Mouse (Mus musculus): ENCODE data around the gene Ptpn14. TPM values are rescaled to one million over a fixed set of nuclear protein-coding genes. Genes with fewer than 3 reads are reported as not detected.

Ptpn14 gene
- total RNA-seq, 2 experiments from 2014 or later = 13.0 to 20.5 TPM

GRCm38 (mm10) chr1:189770516-189770915, 42.4 kb downstream of the Ptpn14 start:
- DNase-seq = no peak

DNA sequence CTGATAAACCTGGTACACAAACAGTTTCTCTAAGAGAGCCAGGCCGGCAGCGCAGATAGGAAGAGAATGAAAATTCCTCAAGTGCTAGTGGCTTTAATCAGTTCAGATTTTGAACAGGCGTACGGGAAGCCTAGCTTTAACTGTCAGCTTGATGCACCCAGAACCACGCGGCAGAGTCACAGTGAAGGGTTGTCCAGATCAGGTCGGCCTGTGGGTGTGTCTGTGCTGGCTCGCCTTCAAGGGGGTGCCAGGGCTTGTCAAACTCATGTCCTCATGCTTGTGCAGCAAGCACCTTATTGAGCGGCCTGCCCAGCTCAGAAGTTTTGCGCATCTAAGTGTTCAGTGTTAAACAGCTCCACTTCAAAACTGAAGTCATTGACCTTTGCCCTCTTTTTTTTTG, 44.6 kb downstream of the Ptpn14 start:
- no peak for DNase-seq

- DNase-seq = no peak
Measured at GRCm38 (mm10) chr1:189774778-189775177, 46.7 kb downstream of the Ptpn14 start.

- DNase-seq = no peak
Measured at GRCm38 (mm10) chr1:189777207-189777606, 49.1 kb downstream of the Ptpn14 start.

DNA sequence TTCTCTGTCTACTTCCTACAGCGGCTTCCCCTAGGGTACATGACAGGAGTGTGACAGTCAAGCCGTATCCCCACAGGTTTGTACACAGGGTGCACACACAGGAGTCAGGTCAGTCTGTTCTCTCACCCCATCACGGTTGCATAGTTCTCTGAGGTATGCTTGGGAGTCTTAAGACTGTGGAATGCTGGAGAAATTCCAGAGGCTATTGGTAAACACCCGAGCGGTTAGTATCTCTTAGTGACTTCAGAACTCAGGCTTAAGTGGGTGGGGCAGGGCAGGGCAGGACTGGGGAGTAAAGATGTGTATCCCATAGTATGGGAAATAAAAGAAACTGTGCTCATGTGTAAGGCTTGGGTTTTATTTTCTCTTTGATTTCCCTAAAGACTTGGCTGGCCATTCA, 50.3 kb downstream of the Ptpn14 start:
- DNase-seq = no peak

GRCm38 (mm10) chr1:189779226-189779625, 51.2 kb downstream of the Ptpn14 start:
- DNase-seq = no peak

DNA sequence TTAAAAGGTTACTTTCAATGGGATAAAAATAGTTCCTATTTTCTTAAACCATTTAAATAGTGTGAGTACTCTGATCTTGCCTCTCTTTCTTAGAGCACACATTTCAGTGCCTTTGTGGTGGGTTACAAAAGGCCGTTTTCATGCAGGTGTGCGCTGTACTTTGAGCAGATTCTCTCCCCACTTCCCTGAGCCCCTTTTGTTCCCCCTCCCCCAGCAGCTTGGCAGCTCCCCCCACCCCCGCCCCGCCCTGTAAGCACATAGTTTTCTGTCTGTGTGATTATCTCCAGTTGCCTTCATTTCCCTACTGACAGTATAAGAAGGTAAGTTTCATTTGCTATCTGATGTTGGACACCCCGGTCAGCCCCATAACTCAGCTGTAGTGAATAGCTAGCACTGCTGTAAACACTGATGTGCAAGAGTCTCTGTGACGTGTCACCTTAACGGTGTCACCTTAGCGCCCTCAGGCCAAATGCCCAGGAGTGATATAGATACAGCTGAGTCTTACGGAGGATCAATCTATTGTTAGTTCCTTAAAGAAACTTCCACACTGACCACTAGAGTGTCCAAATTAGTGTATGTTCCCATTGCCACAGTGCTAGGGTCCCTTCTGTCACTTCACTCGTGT, 53.8 kb downstream of the Ptpn14 start:
- DNase-seq = no peak

GRCm38 (mm10) chr1:189782709-189783108, 54.6 kb downstream of the Ptpn14 start:
- no peak for DNase-seq

DNA sequence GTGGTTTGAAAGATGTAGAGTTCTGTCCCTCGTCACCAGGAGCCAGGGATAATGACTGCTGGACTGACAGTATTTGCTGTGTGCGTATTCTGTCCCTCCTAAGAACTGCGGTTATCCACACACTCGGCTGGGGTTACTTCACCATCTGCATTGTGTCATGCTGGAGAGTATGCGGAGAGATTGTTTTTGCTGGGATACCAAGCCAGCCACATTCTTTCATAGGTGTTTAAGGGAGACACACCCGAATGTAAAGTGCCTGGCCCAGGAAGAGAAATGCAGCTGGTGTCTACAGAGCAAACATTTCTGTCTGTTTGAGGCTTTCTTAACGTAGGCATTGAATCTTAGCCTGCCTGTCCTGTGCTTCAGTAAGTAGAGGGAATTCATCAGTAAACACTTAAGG, 56.4 kb downstream of the Ptpn14 start:
- no peak for DNase-seq

- no peak for DNase-seq
Measured at GRCm38 (mm10) chr1:189786707-189787485, 58.8 kb downstream of the Ptpn14 start.

- no peak for DNase-seq
Measured at GRCm38 (mm10) chr1:189789545-189789944, 61.5 kb downstream of the Ptpn14 start.

DNA sequence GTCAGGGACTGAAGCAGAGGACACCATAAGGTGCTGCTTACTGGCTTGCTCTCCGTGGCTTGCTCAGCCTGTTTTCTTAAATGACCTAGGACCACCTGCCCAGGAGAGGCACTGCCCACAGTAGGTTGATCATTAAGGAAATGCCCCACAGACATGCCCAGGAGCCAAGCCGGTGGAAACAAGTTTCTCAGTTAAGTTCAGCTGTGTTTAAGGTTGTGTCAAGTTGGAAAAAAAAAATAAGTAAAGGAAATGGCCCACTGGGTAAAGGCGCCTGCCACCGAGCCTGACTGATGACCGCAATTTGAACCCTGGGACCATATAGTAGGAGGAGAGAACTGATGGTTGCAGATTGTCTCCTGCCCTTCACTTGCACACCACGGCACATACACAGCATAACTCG, 62.6 kb downstream of the Ptpn14 start:
- DNase-seq = no peak

- DNase-seq = no peak
Measured at GRCm38 (mm10) chr1:189791534-189792217, 63.6 kb downstream of the Ptpn14 start.

- no peak for DNase-seq
Measured at GRCm38 (mm10) chr1:189792560-189793195, 64.6 kb downstream of the Ptpn14 start.

GRCm38 (mm10) chr1:189798949-189799348, 70.9 kb downstream of the Ptpn14 start:
- DNase-seq = no peak

DNA sequence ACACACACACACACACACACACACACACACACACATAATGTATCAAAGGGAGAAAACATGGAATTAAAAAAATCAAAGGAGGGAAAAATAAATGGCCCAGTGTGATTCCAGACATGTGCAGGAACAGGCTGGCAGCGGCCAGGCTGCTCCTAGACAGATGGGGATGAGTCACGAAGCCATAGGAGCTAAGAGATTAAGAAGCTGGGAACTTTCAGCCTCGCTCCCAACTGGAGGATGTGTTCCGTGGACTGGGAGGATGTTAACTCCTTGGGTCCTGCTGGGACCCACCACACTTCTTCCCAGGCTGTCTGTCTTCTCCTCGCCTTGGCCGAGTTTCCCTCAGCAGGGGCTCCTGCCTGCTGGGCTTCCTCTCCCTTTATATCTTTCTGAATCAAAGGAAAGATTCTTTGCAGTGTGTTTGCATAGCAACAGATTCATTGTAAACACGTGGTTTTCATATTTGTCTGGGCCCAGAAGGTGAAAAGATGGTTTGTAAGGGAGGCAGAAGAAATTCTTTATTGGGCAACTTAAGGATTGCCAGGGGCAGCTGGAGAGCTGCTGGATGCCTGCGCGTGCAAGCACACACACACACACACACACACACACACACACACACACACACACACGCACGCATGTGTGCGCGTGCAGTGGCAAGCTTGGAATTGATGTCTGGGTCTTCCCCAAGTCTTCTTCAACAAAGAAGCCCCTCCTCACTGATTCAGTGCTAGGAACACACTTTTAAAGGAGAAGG, 72.3 kb downstream of the Ptpn14 start:
- DNase-seq = no peak

DNA sequence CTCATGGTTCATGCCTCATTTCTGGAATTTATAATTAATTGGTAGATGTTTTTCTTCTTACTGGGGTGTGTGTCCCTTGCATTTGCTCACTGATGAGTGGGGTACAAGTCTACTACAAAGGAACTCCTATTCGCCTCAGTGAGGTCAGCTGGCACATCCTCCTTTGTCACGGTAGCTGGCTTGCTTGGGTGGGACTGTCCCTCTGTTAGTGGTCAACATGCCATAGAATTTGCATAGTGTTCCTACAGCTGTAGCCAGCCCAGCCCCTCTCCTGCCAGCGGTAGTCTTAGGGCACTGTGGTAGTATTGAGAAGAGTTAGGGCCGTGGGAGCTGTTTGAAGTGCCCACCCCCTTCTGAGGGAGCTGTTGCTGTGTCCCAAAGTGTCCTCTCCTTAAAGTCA, 73.2 kb downstream of the Ptpn14 start:
- DNase-seq = no peak

- DNase-seq = no peak
Measured at GRCm38 (mm10) chr1:189802575-189802974, 74.5 kb downstream of the Ptpn14 start.

DNA sequence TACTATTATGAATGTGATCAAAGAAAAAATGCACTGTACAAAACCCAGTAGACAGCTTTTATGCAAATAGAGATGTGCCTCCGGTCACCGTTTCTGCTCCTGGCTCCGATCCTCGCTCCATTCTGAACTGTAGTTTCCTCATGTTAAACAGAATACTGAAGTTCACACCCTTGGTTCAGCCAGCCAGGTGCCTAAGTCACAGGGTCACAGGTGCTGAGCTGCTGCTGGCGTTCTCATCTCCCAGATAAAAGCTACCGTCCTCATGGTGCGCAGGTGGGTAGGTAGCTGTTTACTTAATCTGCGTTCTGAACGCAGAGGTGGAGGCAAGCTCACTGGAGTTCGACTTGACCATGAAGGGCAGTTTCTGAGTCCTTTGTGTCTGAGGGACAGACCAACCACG, 75.7 kb downstream of the Ptpn14 start:
- no peak for DNase-seq

DNA sequence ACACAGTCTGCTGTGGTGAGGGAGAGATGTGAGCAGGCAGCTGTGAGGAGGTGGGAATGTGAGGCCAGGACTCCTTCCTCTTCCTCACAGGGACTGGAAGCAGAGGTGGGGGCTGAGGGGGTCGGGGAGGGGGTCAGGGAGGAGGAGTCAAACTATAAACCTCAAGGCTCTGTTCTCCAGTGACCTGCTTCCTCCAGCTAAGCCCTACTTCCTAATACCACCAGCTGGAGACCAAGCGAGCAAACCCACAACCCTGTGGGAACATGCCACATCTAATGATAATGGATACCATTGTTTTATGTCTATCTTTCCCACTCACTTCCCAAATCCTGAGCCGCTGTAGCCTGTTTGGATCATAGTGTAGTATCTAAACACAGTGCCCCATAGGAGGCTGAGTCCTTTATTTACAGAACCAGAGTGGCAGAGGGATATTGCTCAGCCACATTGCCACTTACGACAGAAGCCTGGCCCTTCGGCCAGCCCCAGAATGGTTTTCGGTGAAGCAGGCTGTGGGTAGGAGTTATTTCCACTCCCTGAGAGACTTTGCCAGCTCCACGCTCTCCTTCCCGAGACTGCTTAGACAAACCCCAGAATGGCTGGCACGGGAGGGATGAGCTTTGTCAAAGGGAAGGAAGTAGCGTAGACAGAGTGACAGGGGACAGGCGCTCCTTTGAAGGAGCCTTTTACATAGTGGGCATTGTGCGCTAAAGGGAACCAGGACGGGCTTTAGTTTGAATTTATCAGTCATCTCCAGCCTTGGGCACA, 78.6 kb downstream of the Ptpn14 start:
- no peak for DNase-seq

DNA sequence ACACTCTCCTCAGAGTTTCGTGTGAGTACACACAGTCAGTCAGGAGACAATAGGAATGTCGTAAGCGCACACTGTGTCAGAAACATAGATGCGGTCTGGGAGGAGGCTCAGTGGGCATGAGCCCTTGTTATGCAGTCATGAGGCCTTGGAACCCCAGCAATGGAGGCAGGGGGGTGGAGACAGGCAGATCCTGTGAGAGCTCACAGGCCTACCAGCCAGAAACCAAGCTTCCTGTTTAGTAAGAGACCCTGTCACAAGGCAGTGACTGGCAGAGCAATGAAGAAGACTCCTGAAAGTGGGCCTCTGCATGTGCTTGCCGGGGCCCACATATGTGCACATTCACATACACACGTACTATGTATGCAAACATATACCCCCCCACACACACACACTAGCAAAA, 79.9 kb downstream of the Ptpn14 start:
- DNase-seq = no peak
